Mouse (Mus musculus) hindbrain, embryonic 14.5 days (tissue): ENCODE results near the gene Trmt44. TPM values are rescaled to one million over a fixed set of nuclear protein-coding genes. Genes with fewer than 3 reads are reported as not detected.
"Not testable (repeated sequence)": the region's sequence is repeated elsewhere in the genome, so short reads cannot be mapped to it uniquely, and the experiment has no call there.

Experiments
- ATAC-seq: fragments of 200-750 bp; cut with Nextera tagmentation; 2 replicates; pipeline ENCODE4 v1.8.0; 2017; ENCODE audit warnings: moderate number of reproducible peaks, mild to moderate bottlenecking, moderate TSS enrichment, moderate library complexity; ENCODE audit not compliant: low FRiP score
- DNase-seq: peaks from one replicate; pipeline ENCODE4 v3.0.0-alpha.2; 2015; ENCODE audit warnings: low spot score
- H3K27ac ChIP-seq: fragments of 300-500 bp; sonication (generic); 2 replicates; pipeline ENCODE4 v1.5.1; 2014; ENCODE audit warnings: mild to moderate bottlenecking, moderate library complexity
- H3K27me3 ChIP-seq: fragments of 300-500 bp; sonication (generic); 2 replicates; pipeline ENCODE4 v1.6.1; 2014; ENCODE audit warnings: mild to moderate bottlenecking, low read length, mixed read lengths; ENCODE audit not compliant: control insufficient read depth, insufficient read depth
- H3K36me3 ChIP-seq: fragments of 300-500 bp; sonication (generic); replicated peaks from 2 replicates; pipeline ENCODE4 v1.6.1; 2014; ENCODE audit not compliant: control insufficient read depth, insufficient read depth
- H3K4me1 ChIP-seq: fragments of 300-500 bp; sonication (generic); replicated peaks from 2 replicates; pipeline ENCODE4 v1.6.1; 2014; ENCODE audit warnings: antibody characterized with exemption, low read length, mixed read lengths; ENCODE audit not compliant: control insufficient read depth, insufficient read depth
- H3K4me2 ChIP-seq: fragments of 300-500 bp; sonication (generic); replicated peaks from 2 replicates; pipeline ENCODE4 v1.6.1; 2014; ENCODE audit warnings: mild to moderate bottlenecking, moderate library complexity
- H3K4me3 ChIP-seq: fragments of 300-500 bp; sonication (generic); replicated peaks from 2 replicates; pipeline ENCODE4 v1.5.1; 2014; ENCODE audit warnings: mild to moderate bottlenecking, low read length
- H3K9ac ChIP-seq: fragments of 300-500 bp; sonication (generic); 2 replicates; pipeline ENCODE4 v1.6.1; 2014
- H3K9me3 ChIP-seq: fragments of 300-500 bp; sonication (generic); 2 replicates; pipeline ENCODE4 v1.6.1; 2016; ENCODE audit warnings: low read length; ENCODE audit not compliant: control insufficient read depth
- WGBS: fragments of 180-500 bp; shearing (Covaris S2); extraction: QIAGEN DNeasy Blood & Tissue Kit; methylation state at CpG from one replicate; pipeline ENCODE4 v1.1.7; 2014; 5-methylcytosine and 5-hydroxymethylcytosine counted together
- polyA plus RNA-seq: library from polyadenylated mRNA; unstranded; fragments of >200 nt; fragmentation: Nextera tagmentation; extraction: Ambion mirVana; gene quantifications from 2 replicates; pipeline ENCODE4 v1.2.1, GENCODE M21; 2014

The Trmt44 gene
- polyA plus RNA-seq, 1 experiment from 2014 or later, result 6.5 TPM

DNA sequence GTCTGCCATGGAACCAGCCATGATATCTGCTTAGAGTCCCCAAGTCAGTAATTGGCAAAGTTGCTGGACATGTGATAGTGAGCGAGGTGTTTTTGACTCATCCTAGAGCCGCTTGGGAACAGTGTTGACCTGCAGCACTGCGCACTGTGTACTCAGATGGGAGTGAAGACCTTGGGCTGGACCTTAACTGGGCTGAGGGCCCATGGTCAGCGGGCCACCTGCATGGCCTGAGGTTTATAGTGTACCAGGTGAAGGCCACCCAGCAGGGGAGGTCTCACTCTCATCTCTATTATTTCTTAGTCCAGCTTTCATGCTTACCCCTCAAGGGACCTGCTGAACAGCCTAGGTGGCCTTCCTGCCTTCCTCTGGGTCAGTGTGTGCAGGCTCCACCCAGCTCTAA lies 19.9 kb upstream of the Trmt44 start:
- H3K9me3 ChIP-seq, result peaks cover 8% of the 10 kb centered on the region; the same call in 1 of the 2 replicates
- no peak overlapping the region for H3K9ac ChIP-seq
- H3K4me2 ChIP-seq, result no peak overlapping the region
- no peak overlapping the region for H3K27ac ChIP-seq
- 93% methylated on average over 4 of the region's 4 CpGs for WGBS
- peaks cover 77% of the 10 kb centered on the region for H3K36me3 ChIP-seq
- ATAC-seq (no peak), DNase-seq (no peak)
- no peaks in the 10 kb centered on the region for H3K27me3 ChIP-seq
- H3K4me1 ChIP-seq, result no peaks in the 10 kb centered on the region
- H3K4me3 ChIP-seq, result no peak overlapping the region

DNA sequence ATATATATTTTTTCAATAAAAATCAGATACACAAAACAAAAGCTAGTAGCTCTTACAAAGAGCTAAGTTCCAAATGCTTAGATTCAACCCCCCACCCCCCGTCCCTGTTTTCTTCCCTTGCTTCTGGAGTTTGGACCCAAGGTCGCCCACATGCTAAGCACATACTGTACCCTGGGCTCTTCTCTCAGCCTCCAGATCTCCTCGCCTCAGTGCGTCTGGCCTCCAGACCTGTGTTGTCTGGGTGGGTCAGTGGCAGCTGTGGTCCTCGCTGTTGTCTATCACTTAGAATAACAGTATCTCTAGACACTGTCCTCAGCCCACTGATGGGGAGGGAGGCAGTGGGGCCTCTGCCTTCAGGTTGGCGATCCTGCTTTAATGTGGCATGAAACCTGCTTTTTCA lies 18.4 kb upstream of the Trmt44 start:
- ATAC-seq, result no peak
- H3K36me3 ChIP-seq, result peaks cover 85% of the 10 kb centered on the region

GRCm38 (mm10) chr5:35592824-35593223 lies 18.0 kb upstream of the Trmt44 start:
- H3K4me2 ChIP-seq, result no peak overlapping the region
- no peak overlapping the region for H3K9ac ChIP-seq
- H3K36me3 ChIP-seq, result peaks cover 85% of the 10 kb centered on the region
- no peaks in the 10 kb centered on the region for H3K4me1 ChIP-seq
- DNase-seq (no peak), ATAC-seq (no peak)
- no peaks in the 10 kb centered on the region for H3K27me3 ChIP-seq
- H3K27ac ChIP-seq, result no peak overlapping the region
- H3K9me3 ChIP-seq, result peaks cover 4% of the 10 kb centered on the region; the same call in 1 of the 2 replicates
- no peak overlapping the region for H3K4me3 ChIP-seq
- 78% methylated on average over 4 of the region's 4 CpGs for WGBS

More for the DNA sequence above, 18.4 kb upstream of the Trmt44 start:
- no peak overlapping the region for H3K4me2 ChIP-seq
- no peak overlapping the region for H3K9ac ChIP-seq
- H3K4me1 ChIP-seq, result no peaks in the 10 kb centered on the region
- DNase-seq, result no peak
- no peak overlapping the region for H3K4me3 ChIP-seq
- 87% methylated on average over 6 of the region's 6 CpGs for WGBS
- no peak overlapping the region for H3K27ac ChIP-seq
- no peaks in the 10 kb centered on the region for H3K27me3 ChIP-seq
- H3K9me3 ChIP-seq, result peaks cover 4% of the 10 kb centered on the region; the same call in 1 of the 2 replicates

DNA sequence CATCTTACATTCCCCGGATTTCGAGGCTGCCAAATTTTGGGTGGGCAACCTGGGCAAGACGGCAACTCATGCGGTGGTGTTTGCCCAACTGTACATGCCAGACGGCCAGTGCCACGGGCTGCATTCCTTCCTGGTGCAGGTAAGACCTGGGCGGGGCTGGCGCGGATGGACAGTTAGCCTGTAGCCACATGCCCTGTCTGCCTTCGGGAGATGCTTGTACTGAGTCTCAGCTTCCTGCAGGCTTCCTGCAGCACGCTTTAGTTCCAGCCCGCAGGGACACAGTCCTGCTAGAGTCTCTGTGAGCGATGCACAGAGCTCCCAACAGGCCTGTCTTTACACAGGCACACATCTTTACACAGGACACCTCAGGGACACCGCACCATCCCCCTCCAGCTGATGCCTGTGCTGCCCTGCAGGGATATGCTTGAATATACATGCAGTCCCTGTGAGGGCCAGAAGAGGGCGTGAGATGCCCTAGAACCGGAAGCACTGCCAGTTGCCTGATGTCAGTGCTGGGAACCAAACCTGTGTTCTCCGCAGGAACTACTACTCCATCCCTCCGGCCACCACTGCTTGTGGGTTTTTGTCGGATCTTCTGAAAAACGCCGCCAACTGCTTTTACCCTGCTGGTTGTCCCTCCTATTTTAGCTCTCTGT lies 17.3 kb upstream of the Trmt44 start:
- H3K4me1 ChIP-seq, result no peaks in the 10 kb centered on the region
- H3K36me3 ChIP-seq, result peaks cover 83% of the 10 kb centered on the region
- H3K9ac ChIP-seq, result no peak overlapping the region
- H3K27ac ChIP-seq, result no peak overlapping the region
- no peak for DNase-seq
- ATAC-seq, result no peak
- no peak overlapping the region for H3K4me2 ChIP-seq
- H3K27me3 ChIP-seq, result no peaks in the 10 kb centered on the region
- H3K4me3 ChIP-seq, result no peak overlapping the region
- H3K9me3 ChIP-seq, result peaks cover 4% of the 10 kb centered on the region; the same call in 1 of the 2 replicates
- WGBS, result 82% methylated on average over 21 of the region's 21 CpGs

DNA sequence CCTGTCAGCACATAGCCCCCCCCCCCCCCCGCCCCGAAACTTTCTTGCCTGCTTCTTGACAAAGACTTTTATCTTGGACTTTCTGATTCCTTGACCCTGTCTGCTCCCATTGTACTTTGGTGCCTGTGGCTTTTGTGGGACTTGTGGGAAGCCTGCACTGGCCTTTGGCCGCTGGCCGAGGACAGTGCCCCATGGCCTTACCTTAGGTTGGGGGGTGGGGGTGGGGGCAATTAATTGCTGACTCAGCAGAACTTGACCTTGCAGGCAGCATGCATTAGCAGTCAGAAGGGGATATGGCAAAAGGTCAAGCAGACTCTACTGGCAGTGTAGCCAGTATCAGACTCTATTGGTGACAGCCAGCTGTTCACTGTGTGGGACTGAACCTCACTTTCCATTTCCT lies 16.6 kb upstream of the Trmt44 start:
- no peaks in the 10 kb centered on the region for H3K4me1 ChIP-seq
- no peak for DNase-seq
- H3K4me3 ChIP-seq, result no peak overlapping the region
- H3K4me2 ChIP-seq, result no peak overlapping the region
- H3K9me3 ChIP-seq, result peaks cover 4% of the 10 kb centered on the region; the same call in 1 of the 2 replicates
- H3K27ac ChIP-seq, result no peak overlapping the region
- H3K9ac ChIP-seq, result no peak overlapping the region
- peaks cover 78% of the 10 kb centered on the region for H3K36me3 ChIP-seq
- no peak for ATAC-seq
- WGBS, result 99% methylated on average over 4 of the region's 4 CpGs
- no peaks in the 10 kb centered on the region for H3K27me3 ChIP-seq

GRCm38 (mm10) chr5:35584259-35584658 lies 9.4 kb upstream of the Trmt44 start:
- Histone ChIP-seq H3K36me3 (peaks cover 18% of the 10 kb centered on the region), H3K4me1 (peaks cover 12% of the 10 kb centered on the region)
- H3K9ac ChIP-seq, DNase-seq, H3K27ac ChIP-seq, H3K9me3 ChIP-seq, H3K27me3 ChIP-seq, H3K4me2 ChIP-seq, H3K4me3 ChIP-seq, ATAC-seq: not testable (repeated sequence)
- 89% methylated on average over 2 of the region's 2 CpGs for WGBS

DNA sequence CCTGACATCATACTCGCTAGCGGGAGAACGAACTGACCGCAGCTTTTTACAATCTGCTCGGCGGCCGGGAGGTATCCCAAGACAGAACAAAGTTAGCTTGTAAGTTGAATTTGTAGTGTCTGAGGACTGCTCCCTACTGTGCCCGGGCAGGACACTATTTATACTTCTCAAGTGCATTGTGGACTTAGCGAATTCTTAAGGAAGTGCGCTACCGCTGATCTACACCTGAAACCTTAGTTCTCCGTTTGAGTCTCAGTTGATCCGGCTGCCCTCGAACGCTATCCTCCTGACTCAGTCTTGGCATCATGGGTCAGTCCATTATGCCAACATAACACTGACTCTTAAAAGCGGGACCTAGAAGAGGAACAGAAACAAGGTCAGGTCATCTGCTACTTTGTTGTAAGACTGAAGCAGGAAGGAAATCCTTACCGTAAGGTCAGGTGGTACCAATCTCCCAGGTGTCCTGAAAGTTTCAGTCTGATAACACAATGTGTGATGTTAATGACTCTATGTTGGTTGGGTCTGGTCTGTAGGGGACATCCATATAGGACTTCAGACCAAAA lies 8.4 kb upstream of the Trmt44 start:
- DNase-seq (peak; percentile 45), ATAC-seq (no peak)
- H3K9ac ChIP-seq, result peak overlapping the region; percentile 53
- H3K9me3 ChIP-seq, result no peaks in the 10 kb centered on the region
- no peaks in the 10 kb centered on the region for H3K27me3 ChIP-seq
- peak overlapping the region; percentile 43; the same call in 1 of the 2 replicates for H3K27ac ChIP-seq
- H3K4me2 ChIP-seq, result peak overlapping the region; percentile 65
- H3K36me3 ChIP-seq, result peaks cover 9% of the 10 kb centered on the region
- H3K4me1 ChIP-seq, result peaks cover 12% of the 10 kb centered on the region
- WGBS, result 5% methylated on average over 17 of the region's 17 CpGs
- peak overlapping the region; percentile 50 for H3K4me3 ChIP-seq

GRCm38 (mm10) chr5:35582445-35583220 lies 7.8 kb upstream of the Trmt44 start, which contains the start of gene Acox3:
Gene Acox3 (plus strand): TSS chr5:35583040.
- Histone ChIP-seq H3K27ac (peak within 1 kb of the TSS; percentile 43; the same call in 1 of the 2 replicates), H3K9me3 (no peaks in the 10 kb centered on the region), H3K4me3 (peak within 1 kb of the TSS; percentile 50), H3K36me3 (0 out of 2 replicates have a peak, but pooled peaks cover 2% of the 10 kb centered on the region), H3K4me1 (peaks cover 12% of the 10 kb centered on the region), H3K27me3 (no peaks in the 10 kb centered on the region), H3K4me2 (peak within 1 kb of the TSS; percentile 65), H3K9ac (peak within 1 kb of the TSS; percentile 53)
- under 1% methylated on average over 35 of the region's 35 CpGs for WGBS
- DNase-seq (peak; percentile 99), ATAC-seq (peak; percentile 95)
